Mouse (Mus musculus): ENCODE measurements around the gene Ankrd17.

DNA sequence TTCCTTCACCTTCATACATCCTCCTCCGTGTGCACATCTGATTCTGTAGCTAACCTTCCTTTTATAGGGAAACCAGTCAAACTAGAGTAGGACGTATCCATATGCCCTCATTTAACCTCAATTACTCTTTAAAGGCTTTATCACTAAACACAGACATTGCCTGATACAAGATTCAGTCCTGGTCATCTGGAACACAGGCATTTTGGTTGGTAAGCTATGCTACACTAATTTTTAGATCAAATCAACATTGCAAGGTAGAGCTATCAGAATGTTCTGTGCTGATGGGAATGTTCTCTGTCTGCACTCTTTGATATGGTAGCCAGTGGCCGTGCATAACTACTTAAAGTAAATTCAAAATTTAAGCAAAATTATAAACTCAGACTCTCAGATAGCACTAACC is 10.6 kb downstream of the Ankrd17 start:
- TF ChIP-seq POLR2A (IDR thresholded peaks at IDR 0.05; ENCODE audit: borderline replicate concordance, control insufficient read depth, low read depth, low read length) (no peak), CTCF (IDR thresholded peaks at IDR 0.05; ENCODE audit: control insufficient read depth, insufficient read depth, low read length) (no peak)

All from bone marrow, adult 2 months (tissue).